Mouse (Mus musculus): ENCODE measurements around the gene Ksr2. TPM values are rescaled to one million over a fixed set of nuclear protein-coding genes. Genes with fewer than 3 reads are reported as not detected.

The Ksr2 gene
- total RNA-seq, 1 experiment from 2014 or later, result 0.25 TPM

DNA sequence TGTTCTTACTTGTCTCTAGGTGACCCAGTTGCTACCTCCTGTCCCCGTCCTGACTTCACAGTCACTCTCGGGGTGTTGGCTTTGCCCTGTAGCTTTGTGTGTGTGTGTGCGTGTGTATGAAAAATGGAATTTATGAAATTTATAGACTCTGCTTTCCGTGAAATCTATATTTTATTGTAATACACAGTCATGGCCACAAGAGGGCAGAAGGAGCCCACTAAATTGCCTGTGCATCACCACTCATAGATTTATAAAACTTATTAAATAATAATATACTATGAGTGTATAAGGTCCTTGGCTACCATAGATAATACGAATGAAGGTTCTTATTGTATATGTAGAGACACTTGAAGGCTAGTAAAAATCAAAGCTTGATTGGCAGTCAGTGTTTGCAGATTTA lies 90.6 kb downstream of the Ksr2 start:
- ATAC-seq (replicated peaks in 1 of 2; ENCODE audit: insufficient read depth in 1 of 2, low FRiP score in 2 of 2, low TSS enrichment in 1 of 2, low read depth in 1 of 2, poor library complexity in 2 of 2, severe bottlenecking in 2 of 2), result no peak

DNA sequence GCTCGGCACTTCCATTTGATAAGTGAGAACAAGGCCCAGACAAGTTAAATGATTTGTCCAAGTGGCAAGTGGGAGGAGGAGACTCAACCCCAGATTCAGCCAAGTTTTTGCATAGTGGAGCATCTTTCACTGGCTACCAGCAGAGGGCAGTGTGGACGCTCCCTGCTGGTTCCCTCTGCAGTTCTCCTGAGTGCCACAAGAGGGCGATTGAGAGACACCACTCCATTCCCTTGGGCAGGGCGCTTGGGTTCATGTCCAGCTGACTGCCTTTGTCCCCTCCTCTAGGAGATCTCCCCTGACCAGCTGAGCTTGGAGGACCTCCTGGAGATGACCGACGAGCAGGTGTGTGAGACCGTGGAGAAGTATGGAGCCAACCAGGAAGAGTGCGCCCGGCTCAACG lies 91.4 kb downstream of the Ksr2 start:
- ATAC-seq (replicated peaks in 1 of 2; ENCODE audit: insufficient read depth in 1 of 2, low FRiP score in 2 of 2, low TSS enrichment in 1 of 2, low read depth in 1 of 2, poor library complexity in 2 of 2, severe bottlenecking in 2 of 2), result peak; percentile 23 to 54; a peak in 1 of 4 replicates

DNA sequence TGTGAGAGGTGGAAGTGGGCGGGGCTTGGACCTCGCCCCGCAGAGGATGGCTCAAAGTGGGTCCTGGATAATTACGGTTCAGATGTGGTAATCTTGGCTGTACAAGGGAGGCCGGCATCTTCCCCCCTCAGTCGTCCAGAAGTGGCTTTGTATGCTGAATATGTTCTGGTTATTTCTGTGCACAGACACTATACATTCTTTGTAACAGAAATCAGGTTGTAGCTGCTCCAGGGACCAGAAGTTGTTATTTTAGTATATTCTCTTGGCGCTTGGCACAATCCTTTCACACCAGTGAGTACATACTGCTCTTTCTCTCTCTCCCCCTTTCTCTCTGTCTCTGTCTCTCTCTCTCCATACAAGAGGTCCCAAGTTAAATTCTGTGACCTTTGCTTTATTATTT lies 92.0 kb downstream of the Ksr2 start:
- no peak for ATAC-seq (replicated peaks in 1 of 2; ENCODE audit: insufficient read depth in 1 of 2, low FRiP score in 2 of 2, low TSS enrichment in 1 of 2, low read depth in 1 of 2, poor library complexity in 2 of 2, severe bottlenecking in 2 of 2)

DNA sequence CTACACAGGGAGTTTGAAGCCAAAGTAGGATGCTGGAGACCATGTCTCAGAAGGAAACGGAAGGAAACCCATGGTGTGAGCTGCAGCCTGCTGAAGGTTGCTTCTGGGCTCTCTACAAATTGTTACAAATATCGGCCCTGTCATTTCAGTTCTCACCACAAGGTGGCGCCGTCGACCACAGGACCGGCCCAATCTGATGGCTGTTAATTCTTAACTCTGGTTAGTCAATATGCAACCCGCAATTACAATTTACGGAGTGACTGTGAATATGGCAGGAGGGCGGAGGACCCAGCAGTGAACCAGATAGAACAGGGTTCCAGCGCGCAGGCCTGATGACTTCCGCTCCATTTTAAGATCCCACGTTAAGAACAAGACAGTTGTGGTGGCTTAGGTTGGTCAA lies 92.6 kb downstream of the Ksr2 start:
- 0 out of 4 replicates have a peak, but pooled peaks have one; percentile 23 to 40 for ATAC-seq (replicated peaks in 1 of 2; ENCODE audit: insufficient read depth in 1 of 2, low FRiP score in 2 of 2, low TSS enrichment in 1 of 2, low read depth in 1 of 2, poor library complexity in 2 of 2, severe bottlenecking in 2 of 2)

DNA sequence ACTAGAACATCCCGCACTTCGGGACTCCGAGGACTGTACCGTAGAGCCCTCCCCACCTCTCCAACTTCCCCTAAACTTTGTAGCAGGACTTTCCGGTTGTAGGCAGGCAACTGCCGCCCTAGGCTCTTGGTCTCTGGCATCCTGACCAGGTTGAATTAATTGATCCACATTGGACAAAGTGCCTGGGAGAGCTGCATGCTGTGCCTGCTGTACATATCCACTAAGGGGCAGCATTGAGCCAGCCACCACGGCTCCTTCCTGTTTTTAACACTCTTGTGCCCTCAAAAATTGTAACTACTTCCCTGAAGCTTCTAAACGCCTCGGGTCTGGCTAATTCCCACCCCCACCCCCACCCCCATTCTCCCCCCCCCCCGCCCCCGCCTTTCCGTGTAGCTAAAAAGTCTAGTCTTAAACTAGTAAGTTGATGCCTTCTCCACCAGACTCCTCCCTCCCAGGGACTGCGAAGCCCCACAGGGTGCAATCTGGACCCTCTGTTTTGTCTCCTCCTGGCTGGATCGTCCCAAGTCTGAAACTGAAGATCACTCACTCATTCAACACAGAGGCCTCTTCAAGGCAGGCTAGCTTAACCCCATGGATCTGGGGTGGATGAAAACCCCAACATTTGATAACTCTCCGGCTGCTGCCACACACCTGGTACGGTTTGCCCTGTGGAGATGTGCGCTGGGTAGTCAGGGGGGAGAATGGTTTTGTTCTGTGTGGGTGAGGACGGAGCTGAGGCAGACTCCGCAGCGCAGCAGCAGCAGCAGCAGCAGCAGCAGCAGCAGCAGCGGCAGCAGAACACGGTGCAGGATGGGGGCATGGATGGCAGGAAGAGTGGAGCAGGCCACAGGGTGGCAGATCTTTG lies 95.9 kb downstream of the Ksr2 start:
- peak; percentile 44 to 76; a peak in 3 of 4 replicates for ATAC-seq (replicated peaks in 1 of 2; ENCODE audit: insufficient read depth in 1 of 2, low FRiP score in 2 of 2, low TSS enrichment in 1 of 2, low read depth in 1 of 2, poor library complexity in 2 of 2, severe bottlenecking in 2 of 2)

DNA sequence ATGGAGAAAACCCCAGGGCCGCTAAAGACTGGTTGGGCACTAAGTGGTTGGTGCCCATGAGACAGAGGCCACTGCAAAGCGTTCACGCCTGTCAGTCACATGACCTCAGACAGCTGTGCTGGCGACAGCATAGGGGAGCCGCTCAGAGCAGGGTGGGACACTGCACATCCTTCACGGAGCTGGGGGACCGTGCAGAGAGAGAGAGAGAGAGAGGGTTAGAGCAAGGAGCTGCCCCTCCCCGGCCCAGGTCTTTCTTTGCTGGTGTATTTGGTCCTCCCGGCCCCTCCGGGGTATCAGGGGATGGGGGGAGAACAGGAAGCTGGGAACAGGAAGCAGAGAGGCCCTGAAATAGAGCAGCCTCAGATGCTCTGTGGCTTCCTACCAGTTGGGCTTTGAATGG lies 97.1 kb downstream of the Ksr2 start:
- peak in 1 of 2 experiments; percentile 20; a peak in 3 of 4 replicates for ATAC-seq (replicated peaks in 1 of 2; ENCODE audit: insufficient read depth in 1 of 2, low FRiP score in 2 of 2, low TSS enrichment in 1 of 2, low read depth in 1 of 2, poor library complexity in 2 of 2, severe bottlenecking in 2 of 2)

DNA sequence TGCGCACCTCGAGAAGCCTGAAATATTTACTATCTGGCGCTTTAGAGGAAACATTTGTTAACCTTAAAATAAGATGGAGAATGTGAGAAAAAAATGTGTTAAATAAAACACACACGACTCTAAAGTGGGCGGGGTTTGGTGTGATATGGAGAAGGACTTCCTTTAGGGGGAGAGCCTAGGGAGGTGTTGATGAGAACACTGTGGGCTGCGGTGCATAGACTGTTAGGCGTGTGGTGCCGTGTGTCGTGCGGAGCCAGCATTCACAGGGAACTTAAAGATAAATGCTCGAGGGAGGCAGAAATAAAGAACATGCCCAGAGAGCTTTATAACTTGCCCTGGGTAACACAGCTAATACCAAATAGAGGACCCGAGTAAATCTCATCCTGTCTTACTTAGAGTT lies 101.6 kb downstream of the Ksr2 start:
- ATAC-seq (replicated peaks in 1 of 2; ENCODE audit: insufficient read depth in 1 of 2, low FRiP score in 2 of 2, low TSS enrichment in 1 of 2, low read depth in 1 of 2, poor library complexity in 2 of 2, severe bottlenecking in 2 of 2), result no peak

DNA sequence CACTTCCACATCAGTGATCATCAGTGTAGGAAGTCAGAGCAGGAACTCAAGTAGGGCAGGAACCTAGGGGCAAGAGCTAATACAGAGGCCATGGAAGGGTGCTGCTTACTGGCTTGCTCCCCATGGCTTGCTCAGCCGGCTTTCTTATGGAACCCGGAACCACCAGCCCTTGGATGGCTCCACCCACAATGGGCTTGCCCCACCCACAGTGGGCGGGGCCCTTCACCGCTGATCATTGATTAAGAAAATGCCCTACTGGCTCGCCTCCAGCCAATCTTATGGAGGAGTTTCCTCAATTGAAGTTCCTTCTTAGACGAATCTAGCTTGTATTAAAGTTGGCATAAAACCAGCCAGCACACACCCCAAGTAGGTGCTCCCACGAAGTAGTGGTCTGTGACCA lies 102.1 kb downstream of the Ksr2 start:
- ATAC-seq (replicated peaks in 1 of 2; ENCODE audit: insufficient read depth in 1 of 2, low FRiP score in 2 of 2, low TSS enrichment in 1 of 2, low read depth in 1 of 2, poor library complexity in 2 of 2, severe bottlenecking in 2 of 2), result no peak

DNA sequence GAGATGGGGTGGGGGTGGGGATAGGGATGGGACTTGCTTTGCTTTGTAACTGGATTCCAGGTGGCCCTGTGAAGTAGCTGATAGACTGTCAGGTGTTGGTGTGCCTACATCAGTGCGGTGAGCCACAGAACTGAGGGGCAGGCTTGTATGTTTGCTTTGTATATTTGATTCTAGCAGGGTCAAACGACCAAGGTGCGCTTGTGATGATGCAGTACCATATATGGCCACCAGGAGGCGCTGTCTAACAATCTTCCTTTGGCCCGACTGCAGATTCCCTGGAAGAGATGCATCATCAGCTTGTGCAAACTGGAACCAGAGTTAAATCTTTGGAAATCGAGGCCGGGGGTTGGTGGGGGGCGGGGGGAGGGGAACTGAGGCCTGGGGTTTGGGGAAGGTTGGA lies 102.8 kb downstream of the Ksr2 start:
- no peak; a peak in 1 of 4 replicates for ATAC-seq (replicated peaks in 1 of 2; ENCODE audit: insufficient read depth in 1 of 2, low FRiP score in 2 of 2, low TSS enrichment in 1 of 2, low read depth in 1 of 2, poor library complexity in 2 of 2, severe bottlenecking in 2 of 2)

DNA sequence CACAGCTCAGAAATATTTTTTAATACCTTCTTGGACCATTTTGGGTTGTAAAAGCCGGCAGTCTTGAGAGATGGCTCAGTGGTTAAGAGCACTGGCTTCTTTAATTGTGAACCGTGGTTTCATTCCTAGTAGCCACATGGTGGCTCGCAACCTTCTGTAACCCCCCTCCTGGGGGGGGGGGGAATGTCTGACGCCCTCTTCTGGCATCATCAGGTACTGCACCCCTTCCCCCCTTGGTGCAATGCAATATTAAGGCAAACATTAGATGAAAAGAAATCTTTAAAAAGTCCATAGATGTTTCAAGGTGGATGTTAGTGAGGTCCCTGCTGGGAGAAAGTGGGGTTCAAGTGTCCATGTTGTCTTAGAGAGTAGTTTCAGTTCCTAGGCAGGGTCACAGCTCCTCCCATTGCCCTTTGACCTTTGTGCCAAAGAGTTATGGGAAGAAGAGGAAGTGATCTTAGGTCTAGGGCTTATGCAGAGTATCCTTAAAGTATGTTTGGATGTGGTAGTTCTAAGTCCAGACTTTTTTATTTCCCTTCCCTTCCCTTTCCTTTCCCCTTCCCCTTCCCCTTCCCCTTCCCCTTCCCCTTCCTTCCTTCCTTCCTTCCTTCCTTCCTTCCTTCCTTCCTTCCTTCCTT lies 106.2 kb downstream of the Ksr2 start:
- ATAC-seq (replicated peaks in 1 of 2; ENCODE audit: insufficient read depth in 1 of 2, low FRiP score in 2 of 2, low TSS enrichment in 1 of 2, low read depth in 1 of 2, poor library complexity in 2 of 2, severe bottlenecking in 2 of 2), result no peak

DNA sequence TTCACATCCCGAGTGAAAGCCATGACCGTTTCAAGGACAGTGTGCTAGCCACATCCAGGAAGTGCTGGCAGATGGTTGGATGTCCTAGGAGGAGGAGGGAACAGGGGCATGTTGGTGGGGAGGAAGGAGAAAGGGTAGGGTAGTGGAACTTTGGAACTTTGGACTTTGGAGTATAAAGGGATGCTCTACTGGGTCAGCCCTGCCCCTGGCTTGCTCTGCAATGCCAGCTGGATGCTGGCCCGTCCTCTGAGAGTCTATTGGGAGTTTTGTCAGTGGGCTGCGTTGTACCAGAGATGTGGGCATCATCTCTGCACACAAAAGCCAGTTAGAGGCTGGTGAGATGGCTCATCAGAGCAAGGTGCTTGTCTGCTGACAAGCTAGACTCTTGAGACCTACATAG lies 107.4 kb downstream of the Ksr2 start:
- ATAC-seq (replicated peaks in 1 of 2; ENCODE audit: insufficient read depth in 1 of 2, low FRiP score in 2 of 2, low TSS enrichment in 1 of 2, low read depth in 1 of 2, poor library complexity in 2 of 2, severe bottlenecking in 2 of 2), result no peak

DNA sequence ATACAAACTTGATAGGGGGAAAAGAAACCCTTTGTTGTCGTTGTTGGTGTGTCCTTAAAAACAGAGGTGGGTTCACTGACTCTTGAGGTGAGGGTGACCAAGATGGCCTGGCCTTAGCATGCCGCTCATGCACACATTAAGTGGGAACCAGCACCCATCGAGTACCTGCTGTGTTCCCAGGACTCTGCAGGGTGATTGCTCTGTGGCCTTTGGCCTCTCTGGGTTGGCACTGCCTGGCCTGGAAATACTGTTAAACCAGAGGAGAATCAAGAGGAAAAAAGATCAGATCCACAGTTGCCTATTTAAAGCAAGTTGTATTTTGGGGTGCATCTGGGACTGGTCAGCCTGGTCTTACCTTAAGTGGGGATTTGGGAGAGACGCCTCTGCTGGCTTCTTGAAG lies 107.9 kb downstream of the Ksr2 start:
- no peak for ATAC-seq (replicated peaks in 1 of 2; ENCODE audit: insufficient read depth in 1 of 2, low FRiP score in 2 of 2, low TSS enrichment in 1 of 2, low read depth in 1 of 2, poor library complexity in 2 of 2, severe bottlenecking in 2 of 2)

DNA sequence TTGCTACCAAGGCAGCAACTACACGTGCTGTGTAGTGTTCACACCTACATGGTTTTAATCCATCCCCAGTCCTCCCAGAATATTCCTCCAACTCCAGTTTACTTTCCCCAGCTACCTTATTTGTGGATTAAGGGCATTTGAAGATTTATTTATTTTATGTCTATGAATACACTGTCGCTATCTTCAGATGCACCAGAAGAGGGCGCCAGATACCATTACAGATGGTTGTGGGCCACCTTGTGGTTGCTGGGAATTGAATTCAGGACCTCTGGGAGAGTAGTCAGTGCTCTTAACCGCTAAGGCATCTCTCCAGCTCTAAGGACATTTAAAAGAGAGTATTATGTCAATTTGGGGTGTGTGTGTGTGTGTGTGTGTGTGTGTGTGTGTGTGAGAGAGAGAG lies 108.7 kb downstream of the Ksr2 start:
- ATAC-seq (replicated peaks in 1 of 2; ENCODE audit: insufficient read depth in 1 of 2, low FRiP score in 2 of 2, low TSS enrichment in 1 of 2, low read depth in 1 of 2, poor library complexity in 2 of 2, severe bottlenecking in 2 of 2), result no peak

DNA sequence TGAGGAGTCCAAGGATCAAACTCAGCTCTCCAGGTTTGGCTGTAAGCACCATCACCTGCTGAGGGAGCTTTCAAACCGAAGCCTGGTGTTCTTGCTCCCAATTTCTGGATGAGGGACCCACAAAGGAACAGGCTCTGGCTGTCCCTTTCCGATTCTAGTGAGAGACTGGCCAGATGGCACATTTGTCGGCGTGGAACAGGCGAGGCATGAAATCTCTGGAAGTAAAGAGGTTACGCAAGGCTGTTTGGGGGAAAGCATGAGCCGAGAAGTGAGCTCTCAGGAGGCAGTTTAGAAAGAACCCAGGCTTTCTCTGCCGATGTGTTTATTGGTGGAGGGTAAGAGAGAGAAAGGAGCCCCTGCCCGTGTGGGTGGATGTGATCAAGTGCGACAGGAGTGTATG lies 109.2 kb downstream of the Ksr2 start:
- no peak for ATAC-seq (replicated peaks in 1 of 2; ENCODE audit: insufficient read depth in 1 of 2, low FRiP score in 2 of 2, low TSS enrichment in 1 of 2, low read depth in 1 of 2, poor library complexity in 2 of 2, severe bottlenecking in 2 of 2)

DNA sequence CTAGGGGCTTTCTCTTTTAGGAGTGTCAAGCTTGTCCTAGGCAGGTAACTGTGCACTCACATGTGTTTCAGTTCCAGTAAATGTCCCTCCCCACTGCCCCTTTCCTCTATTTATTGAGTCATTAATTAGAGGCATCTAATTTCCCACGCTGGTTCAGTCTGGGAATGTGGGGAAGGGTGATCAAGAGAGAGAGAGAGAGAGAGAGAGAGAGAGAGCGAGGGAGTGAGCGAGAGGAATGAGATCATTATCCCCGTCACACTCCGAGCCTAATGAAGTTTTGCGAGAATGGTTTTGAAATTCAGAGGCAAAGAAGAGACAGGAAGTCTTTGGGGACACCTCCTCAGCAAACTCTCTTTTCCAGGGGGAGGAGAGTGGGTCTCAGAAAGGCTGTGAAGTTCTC lies 117.2 kb downstream of the Ksr2 start:
- no peak for ATAC-seq (replicated peaks in 1 of 2; ENCODE audit: insufficient read depth in 1 of 2, low FRiP score in 2 of 2, low TSS enrichment in 1 of 2, low read depth in 1 of 2, poor library complexity in 2 of 2, severe bottlenecking in 2 of 2)

DNA sequence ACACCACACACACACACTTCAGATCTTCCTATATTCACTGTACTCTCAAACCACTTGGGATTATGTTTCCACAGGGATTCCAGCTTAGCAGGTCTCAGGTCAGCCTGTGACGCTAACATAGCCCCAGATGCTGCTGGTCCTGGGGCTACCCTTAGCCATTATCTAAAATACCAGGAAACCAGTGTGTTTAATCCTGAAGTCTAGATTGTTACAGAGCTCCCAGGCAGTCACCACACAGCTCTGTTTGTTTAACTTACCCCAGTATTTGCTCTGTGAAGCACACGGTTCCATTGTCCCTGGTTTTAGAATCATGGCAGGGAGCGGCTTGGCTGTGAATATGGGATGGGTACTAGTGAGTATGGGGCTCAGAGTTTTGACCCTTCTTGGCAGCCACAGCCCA lies 125.4 kb downstream of the Ksr2 start:
- no peak for ATAC-seq (replicated peaks in 1 of 2; ENCODE audit: insufficient read depth in 1 of 2, low FRiP score in 2 of 2, low TSS enrichment in 1 of 2, low read depth in 1 of 2, poor library complexity in 2 of 2, severe bottlenecking in 2 of 2)

DNA sequence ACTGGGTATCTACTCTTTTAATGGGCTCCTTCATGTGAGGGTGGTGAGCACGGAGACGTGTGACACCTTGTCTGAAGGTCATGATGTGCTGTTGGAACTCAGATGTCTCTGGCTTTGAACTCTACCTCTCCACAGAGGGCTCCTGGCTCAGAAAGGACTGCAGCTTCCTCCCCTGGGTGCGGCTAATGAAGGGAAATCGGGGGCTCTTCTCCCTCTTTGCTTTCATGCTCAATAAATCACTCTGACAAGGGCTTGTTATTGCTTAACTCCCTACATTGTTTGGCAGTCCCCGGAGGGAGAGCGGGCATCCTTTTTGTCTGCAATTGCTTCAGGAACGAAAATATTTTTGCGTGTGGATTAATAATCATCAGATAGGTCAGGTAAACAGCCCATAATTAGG lies 127.9 kb downstream of the Ksr2 start:
- ATAC-seq (replicated peaks in 1 of 2; ENCODE audit: insufficient read depth in 1 of 2, low FRiP score in 2 of 2, low TSS enrichment in 1 of 2, low read depth in 1 of 2, poor library complexity in 2 of 2, severe bottlenecking in 2 of 2), result no peak

DNA sequence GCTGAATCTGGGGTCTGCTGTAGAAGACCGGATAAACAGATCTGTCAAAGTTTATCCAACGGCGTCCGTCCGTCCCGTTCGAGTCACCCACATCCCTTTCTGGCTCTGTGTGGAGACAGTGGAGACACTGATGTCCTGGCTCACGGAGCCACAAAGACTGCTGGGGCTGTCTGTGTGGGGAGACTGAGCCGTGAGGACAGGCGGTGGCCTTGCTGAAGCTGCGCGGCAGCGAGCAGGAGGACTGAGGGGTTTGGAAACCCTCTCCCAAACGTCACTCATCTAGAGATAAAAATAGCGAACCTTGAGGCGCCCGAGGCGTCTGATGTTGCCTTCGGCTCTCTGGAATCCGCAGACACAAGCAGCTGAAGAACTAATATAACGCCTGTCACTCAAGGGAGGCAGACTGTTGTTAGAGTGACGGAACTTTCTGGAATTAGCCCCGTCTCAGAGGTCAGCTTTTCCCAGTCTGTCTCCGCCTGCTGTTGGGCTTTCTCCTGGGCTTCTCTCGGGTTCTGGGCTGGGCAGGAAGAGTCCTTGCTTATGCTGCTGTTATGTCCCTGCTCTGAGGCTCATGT lies 133.0 kb downstream of the Ksr2 start:
- no peak for ATAC-seq (replicated peaks in 1 of 2; ENCODE audit: insufficient read depth in 1 of 2, low FRiP score in 2 of 2, low TSS enrichment in 1 of 2, low read depth in 1 of 2, poor library complexity in 2 of 2, severe bottlenecking in 2 of 2)
